Mouse (Mus musculus) urinary bladder, postnatal 14 days (tissue): Measurements from ENCODE around the gene Dagla.

Experiments
- DNase-seq: peaks from one replicate; pipeline ENCODE4 v3.0.0; 2021; ENCODE audit warnings: low spot score

Gene Dagla

DNA sequence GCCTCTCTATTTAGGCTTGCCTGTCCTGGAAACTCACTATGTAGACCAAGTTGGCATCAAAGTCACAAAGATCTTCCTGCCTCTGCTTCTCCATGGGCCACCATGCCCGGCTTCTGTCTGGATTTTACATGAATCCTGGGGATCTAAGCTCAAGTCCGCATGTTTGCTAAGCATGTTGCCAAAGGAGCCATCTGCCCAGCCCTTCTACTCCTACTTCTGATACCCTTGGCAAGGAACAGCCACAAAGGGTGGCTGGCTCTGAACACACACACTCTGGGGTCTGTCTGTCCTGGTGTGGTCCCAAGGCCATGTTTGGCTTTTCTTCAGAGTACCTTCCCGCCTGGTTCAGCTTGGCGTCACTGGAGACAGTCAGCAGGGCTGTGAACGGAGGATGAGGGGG is 2.7 kb upstream of the Dagla start:
- DNase-seq = no peak

- no peak for DNase-seq
Measured at GRCm38 (mm10) chr19:10306521-10307243, 2.0 kb upstream of the Dagla start.

DNA sequence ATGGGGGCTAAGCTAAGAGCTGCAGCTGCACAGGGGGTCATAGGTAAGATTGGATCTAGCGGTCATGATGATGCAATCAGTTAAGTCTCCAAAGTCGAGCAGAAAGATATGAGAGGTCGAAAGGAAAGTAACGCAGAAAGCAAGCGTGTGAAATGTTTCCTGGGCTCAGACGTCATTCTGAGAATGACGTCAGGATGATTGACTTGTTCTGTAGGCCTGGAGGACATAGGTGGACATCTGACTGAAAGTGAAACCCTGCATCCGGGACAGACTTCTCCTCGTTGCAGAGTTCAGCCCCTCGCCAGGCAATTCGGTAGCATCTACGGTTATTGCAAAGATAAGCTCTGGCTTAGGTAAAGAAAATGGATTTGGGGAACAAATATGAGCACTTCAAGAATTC is 963 bp upstream of the Dagla start:
- no peak for DNase-seq

DNA sequence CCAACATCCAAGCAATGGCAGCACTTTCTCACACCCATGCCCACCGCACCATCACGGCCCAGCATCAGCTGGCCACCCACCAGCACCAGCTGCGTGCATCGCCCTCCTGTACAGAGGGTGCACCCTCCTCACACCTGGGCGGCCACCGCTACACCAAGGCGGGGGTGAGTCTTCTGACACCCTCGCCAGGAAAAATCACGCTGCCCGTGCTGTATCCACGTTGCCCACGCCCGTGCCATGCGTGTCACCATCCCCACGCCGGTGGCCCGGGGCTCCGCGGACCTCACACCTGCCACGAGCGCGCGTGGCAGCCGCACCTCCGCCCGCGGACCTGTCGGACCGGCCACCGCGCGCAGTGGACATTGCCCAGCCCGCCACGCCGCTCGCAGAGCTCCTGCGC is 282 bp downstream of the Dagla start:
- DNase-seq = no peak

DNA sequence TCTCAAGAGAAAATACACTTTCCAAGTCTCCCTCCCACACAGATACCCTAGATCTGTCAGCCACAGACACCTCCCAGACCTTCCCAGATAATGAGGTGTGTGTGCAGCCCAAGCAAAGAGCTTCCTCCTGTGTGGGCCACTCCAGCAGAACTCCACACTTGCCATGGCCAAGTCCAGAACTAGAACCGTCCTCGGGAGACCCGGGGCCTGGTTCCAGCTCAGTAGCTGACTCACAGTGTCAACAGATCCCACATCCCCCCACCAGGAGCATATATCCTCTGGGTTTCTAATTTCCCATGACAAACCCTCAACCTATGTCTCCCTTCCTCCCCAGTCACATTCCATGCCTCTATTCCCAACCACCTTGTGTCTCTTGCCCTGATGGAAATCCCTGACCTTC is 1.8 kb downstream of the Dagla start:
- DNase-seq = no peak

DNA sequence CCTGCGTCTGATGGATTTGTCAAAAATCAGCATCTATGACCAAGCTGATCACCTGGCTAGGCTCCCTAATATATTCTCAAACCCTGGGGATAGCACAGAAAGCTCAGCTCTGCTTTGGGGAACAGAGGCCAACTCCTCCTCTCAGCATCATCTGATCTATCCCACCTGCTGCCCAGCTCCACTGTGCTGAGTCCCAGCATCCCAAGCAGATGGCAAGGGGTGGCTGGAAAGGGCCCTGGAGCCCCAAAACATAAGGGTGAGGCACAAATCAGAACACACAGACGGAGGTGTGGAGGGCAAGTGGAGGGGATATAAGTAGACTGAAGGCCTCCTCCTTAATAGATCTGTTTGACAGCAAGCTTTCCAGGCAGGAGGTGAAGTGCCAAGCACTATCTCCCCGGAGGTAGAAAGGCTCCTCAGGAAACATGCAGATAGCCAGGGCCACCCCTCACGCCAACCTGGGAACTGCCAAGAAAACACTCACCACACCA is 2.8 kb downstream of the Dagla start:
- no peak for DNase-seq

- no peak for DNase-seq
Measured at GRCm38 (mm10) chr19:10301263-10301662, 3.4 kb downstream of the Dagla start.

- DNase-seq = no peak
Measured at GRCm38 (mm10) chr19:10300809-10301208, 3.9 kb downstream of the Dagla start.

- DNase-seq = no peak
Measured at GRCm38 (mm10) chr19:10298268-10298667, 6.4 kb downstream of the Dagla start.

- peak; percentile 73 for DNase-seq
Measured at GRCm38 (mm10) chr19:10297041-10297503, 7.6 kb downstream of the Dagla start.

DNA sequence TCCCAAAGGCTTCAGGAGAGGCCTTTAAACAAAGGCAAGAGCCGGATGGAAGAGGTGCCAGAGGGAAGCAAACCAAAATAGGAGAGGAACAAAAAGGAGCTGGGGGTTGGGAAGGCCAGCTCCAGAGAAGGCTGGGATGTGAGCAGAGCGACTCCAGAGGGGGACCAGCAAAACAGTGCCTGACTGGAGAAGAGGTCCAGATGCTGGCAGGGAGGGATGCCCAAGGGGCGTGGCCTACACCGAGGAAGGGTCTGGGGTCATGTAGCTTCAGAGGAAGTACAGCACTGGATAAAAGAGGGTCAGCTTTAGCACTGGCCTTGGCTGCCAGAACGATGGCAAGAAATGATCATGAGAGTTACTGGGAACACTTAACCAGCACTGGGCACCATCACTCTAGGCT is 8.4 kb downstream of the Dagla start:
- DNase-seq = peak; percentile 44

DNA sequence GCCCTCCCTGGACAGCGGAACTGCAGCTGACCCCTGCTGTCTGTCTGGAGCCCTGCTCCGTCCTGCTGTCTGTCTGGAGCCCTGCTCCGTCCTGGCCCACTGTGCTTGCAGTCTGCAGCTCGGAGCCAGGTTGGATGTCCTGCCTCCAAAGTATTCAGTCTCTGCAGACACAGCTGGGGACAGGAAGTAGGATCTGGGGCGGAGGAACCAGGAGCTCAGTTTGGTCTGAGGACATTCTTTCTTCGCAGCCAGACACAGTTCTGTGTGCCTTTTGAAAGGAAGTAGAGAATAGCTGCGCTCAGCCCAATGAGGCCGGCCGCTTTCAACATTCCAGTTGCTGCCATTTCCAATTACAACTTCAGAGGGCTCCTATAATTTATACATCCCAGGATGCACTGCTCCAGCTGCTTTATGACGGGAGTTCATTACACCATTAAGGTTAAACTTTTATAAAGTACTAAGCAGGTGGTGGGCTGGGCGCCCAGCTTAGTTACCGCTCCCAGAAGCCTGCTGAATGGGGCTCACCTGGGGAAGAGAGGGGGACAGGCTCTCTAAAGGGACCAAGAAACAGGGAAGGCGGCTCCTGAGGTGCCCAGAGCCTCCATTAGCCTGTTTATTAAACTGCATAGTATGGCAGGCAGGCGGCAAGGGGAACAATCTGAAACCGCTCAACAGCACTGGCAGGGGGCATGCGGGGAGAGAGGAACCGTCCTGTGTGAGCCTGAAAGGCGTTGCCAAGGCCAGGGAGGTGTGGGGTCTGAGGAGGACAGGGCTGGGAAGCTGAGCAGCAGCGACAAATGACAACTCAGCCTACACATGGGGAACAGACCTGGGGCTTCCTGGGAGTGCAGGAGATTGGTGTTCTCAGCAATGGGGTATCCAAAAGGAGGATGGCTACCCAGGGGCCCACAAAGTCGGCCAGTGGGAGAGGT is 9.8 kb downstream of the Dagla start:
- no peak for DNase-seq

GRCm38 (mm10) chr19:10293987-10294386 is 10.7 kb downstream of the Dagla start:
- DNase-seq = no peak

- no peak for DNase-seq
Measured at GRCm38 (mm10) chr19:10291896-10292490, 12.7 kb downstream of the Dagla start.

DNA sequence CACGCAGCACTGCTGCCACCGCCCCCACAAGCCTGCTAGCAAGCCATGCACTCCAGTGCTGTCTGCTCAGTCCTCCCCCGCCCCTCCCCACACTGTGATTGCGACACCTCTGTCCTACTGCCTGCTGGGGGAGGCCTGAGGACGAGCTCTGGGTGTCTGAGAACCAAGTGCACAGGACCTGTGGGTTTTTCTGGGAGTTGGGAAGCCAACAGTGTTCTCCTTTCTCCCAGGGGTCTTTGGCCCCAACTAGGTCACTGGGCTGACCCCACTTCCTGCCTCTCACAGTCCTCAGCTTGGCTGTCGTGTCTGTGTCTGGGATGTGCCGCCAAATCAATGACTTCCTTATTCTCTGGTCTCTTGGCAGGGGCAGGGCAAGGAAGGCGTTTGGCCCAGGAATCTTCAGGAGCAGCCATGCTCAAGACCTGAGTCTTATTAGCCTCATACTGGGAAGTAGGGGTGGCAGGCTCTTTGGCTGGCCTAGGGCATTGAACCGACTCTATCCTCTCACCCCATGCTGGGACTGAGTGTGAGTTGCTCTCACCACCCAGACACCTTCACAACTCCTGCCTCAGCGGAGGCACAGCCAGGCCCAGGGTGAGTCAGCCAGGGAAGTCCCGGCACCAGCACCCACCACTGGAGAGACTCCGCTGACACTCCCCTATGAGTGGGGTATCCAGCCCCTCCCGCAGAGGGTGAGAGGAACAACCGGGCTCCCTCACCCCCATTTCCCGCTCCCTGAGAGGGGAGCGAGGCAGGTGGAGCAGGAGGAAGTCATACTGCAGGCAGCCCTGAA is 14.3 kb downstream of the Dagla start:
- peak; percentile 62 for DNase-seq

GRCm38 (mm10) chr19:10289609-10290150 is 15.0 kb downstream of the Dagla start:
- DNase-seq = no peak

DNA sequence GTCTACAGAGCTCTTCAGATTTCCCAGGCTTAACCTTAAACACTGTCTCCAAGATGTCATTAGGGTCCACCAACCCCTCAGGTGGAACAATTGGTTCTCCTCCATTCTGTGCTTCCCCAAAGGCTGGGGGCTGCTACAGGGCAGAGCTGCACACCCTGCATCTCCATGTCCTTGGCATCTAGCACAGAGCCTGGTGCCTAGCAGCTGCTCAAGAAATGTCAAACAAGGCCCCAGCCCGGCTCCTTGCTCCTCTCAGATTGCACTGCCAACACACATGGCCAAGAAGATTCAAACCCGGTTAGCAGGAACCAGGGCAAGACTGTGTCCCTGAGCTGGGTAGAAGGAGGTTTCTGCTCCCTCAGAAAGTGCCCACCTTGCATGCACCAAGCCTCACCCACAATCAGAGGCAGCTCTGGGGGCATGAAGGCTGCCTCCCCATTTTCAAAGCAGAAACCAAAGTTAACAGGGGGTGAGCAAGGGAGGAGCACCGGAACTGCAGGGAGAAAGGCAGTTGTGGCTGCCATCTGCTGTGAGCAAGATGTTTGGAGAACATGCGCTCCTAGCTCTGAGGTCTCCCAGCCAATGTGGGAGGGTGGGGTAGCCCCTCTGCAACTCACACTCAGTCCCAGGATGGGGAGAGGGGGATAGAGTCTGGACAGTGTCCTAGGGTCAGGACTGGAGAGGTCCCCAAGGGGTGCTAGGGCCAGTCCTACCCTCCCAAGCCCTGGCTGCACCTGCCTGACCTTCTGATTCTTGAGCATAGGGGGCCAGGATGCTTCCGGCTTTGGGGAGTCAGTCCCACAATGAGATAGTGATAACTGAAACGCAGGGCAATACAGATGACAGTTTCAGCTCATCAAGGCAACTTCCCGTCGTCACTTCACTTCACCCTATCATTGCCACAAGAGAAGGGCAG is 16.3 kb downstream of the Dagla start:
- DNase-seq = no peak

- DNase-seq = no peak
Measured at GRCm38 (mm10) chr19:10286458-10286872, 18.2 kb downstream of the Dagla start.

DNA sequence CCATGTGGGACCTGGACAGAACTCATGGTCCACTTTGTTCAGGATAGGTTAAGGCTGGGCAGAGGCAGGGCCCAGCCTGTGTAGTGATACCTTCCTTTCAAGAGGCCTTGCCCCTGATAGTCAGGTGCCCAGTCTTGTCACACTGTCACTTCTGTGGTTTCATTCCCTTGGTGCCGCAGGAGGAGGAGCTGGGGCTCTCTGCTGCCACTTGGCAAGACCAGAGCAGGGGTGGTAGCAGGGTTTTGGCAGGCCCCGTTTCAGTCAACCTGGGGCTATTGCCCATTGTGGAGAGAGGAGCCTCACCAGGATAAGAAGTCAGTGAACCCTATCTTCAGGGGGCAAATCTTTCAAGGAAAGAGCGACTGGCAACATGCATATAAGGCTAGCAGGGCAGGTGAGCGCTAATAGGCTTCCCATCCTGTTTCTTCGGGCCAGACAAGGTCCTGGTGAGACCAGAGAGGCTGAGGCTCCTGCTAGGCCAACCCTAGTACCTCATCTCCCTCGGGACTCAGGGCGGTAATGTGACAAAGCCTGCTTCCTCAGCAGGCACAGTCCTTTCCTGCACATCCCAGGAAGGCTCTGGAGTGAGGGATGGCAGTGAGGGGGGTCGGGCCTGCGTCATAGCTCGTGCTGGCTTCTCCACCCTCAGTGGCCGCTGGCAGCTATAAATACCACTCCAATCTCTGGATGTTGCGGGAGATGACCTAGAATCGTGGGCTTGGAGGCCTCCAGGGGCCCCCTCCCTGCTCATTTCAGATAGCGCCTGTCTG is 23.7 kb downstream of the Dagla start:
- no peak for DNase-seq

DNA sequence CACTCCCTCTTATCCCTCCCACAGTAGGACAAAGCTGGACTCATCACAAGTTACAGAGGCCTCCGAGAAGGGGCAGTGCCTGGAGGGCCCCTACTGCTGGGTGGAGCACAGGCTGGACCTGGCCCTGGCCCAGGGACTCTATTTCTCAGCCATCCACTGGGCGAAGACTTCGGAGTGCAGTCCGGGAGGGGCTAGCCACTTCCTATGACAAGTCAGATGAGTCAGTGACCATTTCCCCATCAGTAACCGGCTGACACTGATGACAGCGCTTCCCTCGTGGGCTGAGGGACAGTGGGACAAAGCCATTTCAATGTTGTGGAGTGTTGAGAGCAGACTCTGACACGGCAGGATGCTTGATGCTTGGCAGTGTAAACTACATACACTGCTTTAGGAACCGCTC is 25.0 kb downstream of the Dagla start:
- peak; percentile 40 for DNase-seq
